Mouse (Mus musculus): Measurements from ENCODE around the gene Gm10306. TPM values are rescaled to one million over a fixed set of nuclear protein-coding genes. Genes with fewer than 3 reads are reported as not detected.

Gene Gm10306
- polyA plus RNA-seq, 1 experiment from 2014 or later: not detected

GRCm38 (mm10) chr4:94544321-94544720 is 12.0 kb upstream of the Gm10306 start:
- Histone ChIP-seq H3K9me3 (ENCODE audit: low read depth, low read length) (no peaks in the 10 kb centered on the region), H3K27ac (ENCODE audit: low read depth) (no peak overlapping the region), H3K4me3 (ENCODE audit: low read depth, low read length) (no peak overlapping the region), H3K4me1 (ENCODE audit: insufficient read depth) (no peaks in the 10 kb centered on the region), H3K9ac (no peak overlapping the region), H3K4me2 (no peak overlapping the region), H3K36me3 (ENCODE audit: insufficient read depth) (peaks cover 34% of the 10 kb centered on the region; the same call in 1 of the 2 replicates), H3K27me3 (ENCODE audit: insufficient read depth, low read length) (no peaks in the 10 kb centered on the region)
- DNase-seq (no peak), ATAC-seq (ENCODE audit: insufficient read depth) (no peak)
- whole genome bisulfite sequencing: 81% methylated on average over 7 of the region's 7 CpGs
- no peak for TF ChIP-seq CTCF (IDR thresholded peaks at IDR 0.05; ENCODE audit: low read depth)

- Histone ChIP-seq H3K4me1 (ENCODE audit: insufficient read depth) (no peaks in the 10 kb centered on the region), H3K4me2 (peak overlapping the region; percentile 81), H3K36me3 (ENCODE audit: insufficient read depth) (no peaks in the 10 kb centered on the region), H3K9me3 (ENCODE audit: low read depth, low read length) (no peaks in the 10 kb centered on the region), H3K9ac (no peak overlapping the region), H3K27me3 (ENCODE audit: insufficient read depth, low read length) (no peaks in the 10 kb centered on the region), H3K4me3 (ENCODE audit: low read depth, low read length) (peak overlapping the region; percentile 94), H3K27ac (ENCODE audit: low read depth) (no peak overlapping the region)
- DNase-seq: no peak
- no peak for ATAC-seq (ENCODE audit: insufficient read depth)
- no peak for TF ChIP-seq CTCF (IDR thresholded peaks at IDR 0.05; ENCODE audit: low read depth)
- 90% methylated on average over 5 of the region's 5 CpGs for WGBS
Observed at GRCm38 (mm10) chr4:94554955-94555494, 1.3 kb upstream of the Gm10306 start.

- Histone ChIP-seq H3K27ac (ENCODE audit: low read depth) (no peak overlapping the region), H3K4me2 (peak overlapping the region; percentile 81), H3K4me3 (ENCODE audit: low read depth, low read length) (peak overlapping the region; percentile 94), H3K36me3 (ENCODE audit: insufficient read depth) (no peaks in the 10 kb centered on the region), H3K27me3 (ENCODE audit: insufficient read depth, low read length) (no peaks in the 10 kb centered on the region), H3K9me3 (ENCODE audit: low read depth, low read length) (no peaks in the 10 kb centered on the region), H3K4me1 (ENCODE audit: insufficient read depth) (no peaks in the 10 kb centered on the region), H3K9ac (no peak overlapping the region)
- TF ChIP-seq CTCF (IDR thresholded peaks at IDR 0.05; ENCODE audit: low read depth): no peak
- peak; percentile 7 for DNase-seq
- ATAC-seq (ENCODE audit: insufficient read depth): peak; percentile 5; the same call in 1 of the 2 replicates
- whole genome bisulfite sequencing: 77% methylated on average over 7 of the region's 7 CpGs
Observed at GRCm38 (mm10) chr4:94557145-94557544, 799 bp downstream of the Gm10306 start.

- no peak overlapping the region for H3K9ac ChIP-seq
- no peaks in the 10 kb centered on the region for H3K9me3 ChIP-seq (ENCODE audit: low read depth, low read length)
- no peak overlapping the region for H3K4me2 ChIP-seq
- whole genome bisulfite sequencing: 55% methylated on average over 2 of the region's 2 CpGs
- TF ChIP-seq CTCF (IDR thresholded peaks at IDR 0.05; ENCODE audit: low read depth): no peak
- H3K27ac ChIP-seq (ENCODE audit: low read depth): no peak overlapping the region
- no peak overlapping the region for H3K4me3 ChIP-seq (ENCODE audit: low read depth, low read length)
- DNase-seq (no peak), ATAC-seq (ENCODE audit: insufficient read depth) (no peak)
- H3K4me1 ChIP-seq (ENCODE audit: insufficient read depth): no peaks in the 10 kb centered on the region
- H3K27me3 ChIP-seq (ENCODE audit: insufficient read depth, low read length): no peaks in the 10 kb centered on the region
- H3K36me3 ChIP-seq (ENCODE audit: insufficient read depth): no peaks in the 10 kb centered on the region
Observed at GRCm38 (mm10) chr4:94559266-94559665, 2.9 kb downstream of the Gm10306 start.

- H3K4me3 ChIP-seq (ENCODE audit: low read depth, low read length): no peak overlapping the region
- no peak overlapping the region for H3K9ac ChIP-seq
- no peak for ATAC-seq (ENCODE audit: insufficient read depth)
- no peaks in the 10 kb centered on the region for H3K9me3 ChIP-seq (ENCODE audit: low read depth, low read length)
- no peak overlapping the region for H3K4me2 ChIP-seq
- no peak overlapping the region for H3K27ac ChIP-seq (ENCODE audit: low read depth)
- no peak for TF ChIP-seq CTCF (IDR thresholded peaks at IDR 0.05; ENCODE audit: low read depth)
- 63% methylated on average over 1 of the region's 1 CpGs for WGBS
- no peaks in the 10 kb centered on the region for H3K4me1 ChIP-seq (ENCODE audit: insufficient read depth)
- no peak for DNase-seq
- H3K36me3 ChIP-seq (ENCODE audit: insufficient read depth): no peaks in the 10 kb centered on the region
- H3K27me3 ChIP-seq (ENCODE audit: insufficient read depth, low read length): no peaks in the 10 kb centered on the region
Observed at GRCm38 (mm10) chr4:94560316-94560715, 4.0 kb downstream of the Gm10306 start.

GRCm38 (mm10) chr4:94561954-94562648 is 5.8 kb downstream of the Gm10306 start:
- Histone ChIP-seq H3K27me3 (ENCODE audit: insufficient read depth, low read length) (no peaks in the 10 kb centered on the region), H3K36me3 (ENCODE audit: insufficient read depth) (peaks cover 5% of the 10 kb centered on the region; the same call in 1 of the 2 replicates), H3K4me2 (no peak overlapping the region), H3K27ac (ENCODE audit: low read depth) (no peak overlapping the region), H3K4me1 (ENCODE audit: insufficient read depth) (no peaks in the 10 kb centered on the region), H3K4me3 (ENCODE audit: low read depth, low read length) (no peak overlapping the region), H3K9me3 (ENCODE audit: low read depth, low read length) (no peaks in the 10 kb centered on the region), H3K9ac (no peak overlapping the region)
- DNase-seq: no peak
- TF ChIP-seq CTCF (IDR thresholded peaks at IDR 0.05; ENCODE audit: low read depth): no peak
- 59% methylated on average over 7 of the region's 7 CpGs for WGBS
- ATAC-seq (ENCODE audit: insufficient read depth): no peak

- ATAC-seq (ENCODE audit: insufficient read depth): no peak
- Histone ChIP-seq H3K4me3 (ENCODE audit: low read depth, low read length) (no peak overlapping the region), H3K27ac (ENCODE audit: low read depth) (no peak overlapping the region), H3K9me3 (ENCODE audit: low read depth, low read length) (no peaks in the 10 kb centered on the region), H3K4me2 (no peak overlapping the region), H3K36me3 (ENCODE audit: insufficient read depth) (peaks cover 8% of the 10 kb centered on the region), H3K4me1 (ENCODE audit: insufficient read depth) (no peaks in the 10 kb centered on the region), H3K9ac (no peak overlapping the region), H3K27me3 (ENCODE audit: insufficient read depth, low read length) (no peaks in the 10 kb centered on the region)
- no peak for DNase-seq
- TF ChIP-seq CTCF (IDR thresholded peaks at IDR 0.05; ENCODE audit: low read depth): no peak
Observed at GRCm38 (mm10) chr4:94564297-94564696, 8.0 kb downstream of the Gm10306 start.
